11 mouse cellular contexts compared by ENCODE assay signal in the genomic region with DNA sequence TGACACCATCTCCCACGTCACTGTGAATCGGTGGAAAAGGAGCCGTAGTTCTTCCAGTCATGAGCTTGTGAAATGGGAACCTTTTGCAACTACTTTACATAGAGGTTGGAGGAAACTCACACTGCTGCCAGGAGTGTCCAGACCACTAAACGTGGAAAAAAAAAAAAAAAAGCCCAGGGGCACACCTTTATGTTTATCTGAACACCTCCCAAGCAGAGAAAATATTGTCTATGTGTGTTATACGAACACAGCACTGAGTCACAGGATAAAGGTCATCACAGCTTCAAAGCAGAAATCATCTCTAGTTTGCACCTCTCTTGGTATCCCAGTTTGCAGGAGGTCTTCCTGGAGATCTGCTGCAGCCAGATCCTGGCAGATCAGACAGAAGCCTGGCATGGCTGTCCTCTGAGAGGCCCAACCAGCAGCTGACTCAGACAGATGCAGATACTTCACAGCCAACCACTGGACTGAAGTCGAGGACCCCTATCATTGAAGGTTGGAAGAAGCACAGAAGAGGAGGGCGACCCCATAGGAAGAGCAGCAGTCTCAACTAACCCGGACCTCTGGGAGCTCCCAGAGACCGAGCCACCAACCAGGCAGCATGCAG. TPM values are rescaled to one million over a fixed set of nuclear protein-coding genes. Genes with fewer than 3 reads are reported as not detected.
DNase-seq lines count a peak whose midpoint lies in the region; ATAC-seq lines count a peak whose summit lies in the region.
"Had no signal": no experiment of that assay in that cellular context is flagged by ENCODE, and none has a peak within 500 bp of the region (broad histone marks: within the 10 kb centered on the region; RNA-seq: fewer than 3 reads in every experiment).

No protein-coding gene starts in this region.

- no peak overlapping the region for H3K9ac ChIP-seq in liver, embryonic 11.5 days (ENCODE audit: low read depth, low read length)
- no peak overlapping the region for H3K9ac ChIP-seq in forebrain, embryonic 11.5 days (ENCODE audit: low read length)
- H3K9ac ChIP-seq in limb, embryonic 12.5 days (replicated peaks), result no peak overlapping the region
- no peak overlapping the region for H3K9ac ChIP-seq in stomach, embryonic 14.5 days (replicated peaks; ENCODE audit: low read depth, low read length)
- H3K9ac ChIP-seq: liver, embryonic 15.5 days had no signal

- no peak overlapping the region for H3K27ac ChIP-seq in liver, embryonic 11.5 days (ENCODE audit: low read depth, low read length)
- no peak overlapping the region for H3K27ac ChIP-seq in forebrain, embryonic 11.5 days (ENCODE audit: low read depth, low read length)
- no peak overlapping the region for H3K27ac ChIP-seq in limb, embryonic 12.5 days
- peak overlapping the region; percentile 52; the same call in 1 of the 2 replicates for H3K27ac ChIP-seq in stomach, embryonic 14.5 days (ENCODE audit: low read length)
- H3K27ac ChIP-seq: liver, embryonic 15.5 days had no signal

- 44% methylated on average over 9 of the region's 9 CpGs for WGBS in liver, embryonic 11.5 days
- 65% methylated on average over 9 of the region's 9 CpGs for WGBS in forebrain, embryonic 11.5 days
- WGBS in limb, embryonic 12.5 days, result 37% methylated on average over 9 of the region's 9 CpGs
- WGBS in stomach, embryonic 14.5 days, result 51% methylated on average over 9 of the region's 9 CpGs

- no peaks in the 10 kb centered on the region for H3K36me3 ChIP-seq in liver, embryonic 11.5 days (ENCODE audit: control insufficient read depth, insufficient read depth, low read length)
- H3K36me3 ChIP-seq in forebrain, embryonic 11.5 days (ENCODE audit: control insufficient read depth, insufficient read depth, low read length), result no peaks in the 10 kb centered on the region
- H3K36me3 ChIP-seq in limb, embryonic 12.5 days, result no peaks in the 10 kb centered on the region
- H3K36me3 ChIP-seq in stomach, embryonic 14.5 days (ENCODE audit: control insufficient read depth, insufficient read depth, low read length), result no peaks in the 10 kb centered on the region
- H3K36me3 ChIP-seq: liver, embryonic 15.5 days had no signal

- H3K27me3 ChIP-seq in liver, embryonic 11.5 days (replicated peaks; ENCODE audit: control insufficient read depth, insufficient read depth, low read length), result peaks cover 20% of the 10 kb centered on the region
- no peaks in the 10 kb centered on the region; the same call in none of the 2 replicates for H3K27me3 ChIP-seq in forebrain, embryonic 11.5 days (ENCODE audit: control insufficient read depth, insufficient read depth, low read length)
- peaks cover 25% of the 10 kb centered on the region for H3K27me3 ChIP-seq in limb, embryonic 12.5 days
- no peaks in the 10 kb centered on the region for H3K27me3 ChIP-seq in stomach, embryonic 14.5 days (ENCODE audit: control insufficient read depth, insufficient read depth, low read length)

- DNase-seq in liver, embryonic 11.5 days (ENCODE audit: low spot score), result no peak
- no peak for DNase-seq in liver
- no peak for DNase-seq in forebrain, embryonic 11.5 days (ENCODE audit: low spot score)
- DNase-seq in lung, postnatal 25 days (ENCODE audit: low spot score), result no peak
- DNase-seq in gastrocnemius, postnatal 4 days (ENCODE audit: low spot score in 2 of 2), result no peak
- DNase-seq in adrenal gland, postnatal 4 days (ENCODE audit: low spot score in 2 of 2), result no peak

- H3K4me3 ChIP-seq in liver, embryonic 11.5 days (ENCODE audit: low read depth, low read length), result no peak overlapping the region; the same call in 1 of the 2 replicates
- H3K4me3 ChIP-seq in forebrain, embryonic 11.5 days (ENCODE audit: low read depth, low read length), result no peak overlapping the region
- peak overlapping the region; percentile 48 for H3K4me3 ChIP-seq in limb, embryonic 12.5 days (replicated peaks)
- H3K4me3 ChIP-seq in stomach, embryonic 14.5 days (ENCODE audit: low read depth, low read length), result peak overlapping the region; percentile 40

- H3K4me2 ChIP-seq in liver, embryonic 11.5 days, result peak overlapping the region; percentile 68
- H3K4me2 ChIP-seq in forebrain, embryonic 11.5 days (ENCODE audit: low read depth, low read length, severe bottlenecking), result peak overlapping the region; percentile 98; the same call in 1 of the 2 replicates
- peak overlapping the region; percentile 97 for H3K4me2 ChIP-seq in limb, embryonic 12.5 days
- H3K4me2 ChIP-seq in stomach, embryonic 14.5 days (replicated peaks; ENCODE audit: low read depth, low read length), result peak overlapping the region; percentile 93

- no peaks in the 10 kb centered on the region for H3K9me3 ChIP-seq in liver, embryonic 11.5 days (ENCODE audit: control insufficient read depth, low read length)
- H3K9me3 ChIP-seq in forebrain, embryonic 11.5 days (ENCODE audit: control insufficient read depth, low read length), result no peaks in the 10 kb centered on the region
- no peaks in the 10 kb centered on the region for H3K9me3 ChIP-seq in limb, embryonic 12.5 days
- no peaks in the 10 kb centered on the region for H3K9me3 ChIP-seq in stomach, embryonic 14.5 days (ENCODE audit: control insufficient read depth, low read depth, low read length)
- H3K9me3 ChIP-seq: liver, embryonic 15.5 days had no signal

- no peaks in the 10 kb centered on the region; the same call in 1 of the 2 replicates for H3K4me1 ChIP-seq in liver, embryonic 11.5 days (replicated peaks; ENCODE audit: control insufficient read depth, insufficient read depth, low read length)
- no peaks in the 10 kb centered on the region; the same call in 1 of the 2 replicates for H3K4me1 ChIP-seq in forebrain, embryonic 11.5 days (replicated peaks; ENCODE audit: control insufficient read depth, insufficient read depth, low read length)
- H3K4me1 ChIP-seq in limb, embryonic 12.5 days (replicated peaks), result peaks cover 8% of the 10 kb centered on the region; the same call in 1 of the 2 replicates
- H3K4me1 ChIP-seq in stomach, embryonic 14.5 days (ENCODE audit: control insufficient read depth, insufficient read depth, low read length), result peaks cover 4% of the 10 kb centered on the region; the same call in 1 of the 2 replicates
- H3K4me1 ChIP-seq: liver, embryonic 15.5 days had no signal

- ATAC-seq in liver, embryonic 11.5 days (replicated peaks; ENCODE audit: low FRiP score), result no peak
- no peak for ATAC-seq in forebrain, embryonic 11.5 days (replicated peaks; ENCODE audit: low FRiP score)
- no peak for ATAC-seq in limb, embryonic 12.5 days (ENCODE audit: insufficient number of reproducible peaks, insufficient read depth, low FRiP score, low TSS enrichment, low read depth)
- ATAC-seq in stomach, embryonic 14.5 days (ENCODE audit: insufficient number of reproducible peaks, insufficient read depth, low FRiP score, low read depth), result no peak

RNA-seq across cellular contexts. Expression of gene Sptssb, which starts 2.2 kb away (rescaled TPM):
- 4.3 and 5.4 TPM in 2 replicates for polyA plus RNA-seq in liver, embryonic 11.5 days (2014; fragmentation: Nextera tagmentation; extraction: Ambion mirVana)
- 0.23 TPM in 1 of 2 replicates, not detected in the other for polyA plus RNA-seq in forebrain, embryonic 11.5 days (2014; fragmentation: Nextera tagmentation; extraction: Ambion mirVana)
- 0.19 TPM in 1 of 2 replicates, not detected in the other for polyA plus RNA-seq in limb, embryonic 12.5 days (2016; fragmentation: Nextera tagmentation; extraction: Ambion mirVana)
- 26.3 and 26.7 TPM in 2 replicates for polyA plus RNA-seq in stomach, embryonic 14.5 days (2014; fragmentation: Nextera tagmentation; extraction: Ambion mirVana)
- total RNA-seq in gastrocnemius, postnatal 4 days (2021), result not detected
- total RNA-seq in adrenal gland, postnatal 4 days (2021), result not detected
- total RNA-seq: MEL had no signal
- polyA plus RNA-seq: gonadal fat pad, adult 2 months had no signal

Comparison
In these comparisons a context has a peak if more than half of its experiments do, and no peak if none do; other contexts are left out.
1. H3K4me3 ChIP-seq: peak in limb, embryonic 12.5 days (single experiment) and stomach, embryonic 14.5 days (single experiment); none in liver, embryonic 11.5 days (single experiment) and forebrain, embryonic 11.5 days (single experiment).
2. Peak in every context shown above with its lines, with median percentiles within 50 percentile points of each other: H3K4me2 ChIP-seq.